ENCODE assay signal across 8 mouse cellular contexts in genomic region chr11:43433254-43434023, GRCm38 (mm10). TPM values are rescaled to one million over a fixed set of nuclear protein-coding genes. Genes with fewer than 3 reads are reported as not detected.
DNase-seq lines count a peak whose midpoint lies in the region; ATAC-seq and TF ChIP-seq lines count a peak whose summit lies in the region.

Gene Slu7, plus strand, starts transcription at chr11:43433744.

- 0 out of 2 replicates have a peak, but pooled peaks cover 2% of the 10 kb centered on the region for H3K36me3 ChIP-seq in ES-E14 (ENCODE audit: control insufficient read depth, insufficient read depth, low read length, poor library complexity, severe bottlenecking)
- H3K36me3 ChIP-seq in forebrain, embryonic 11.5 days (ENCODE audit: control insufficient read depth, insufficient read depth, low read length) = no peaks in the 10 kb centered on the region; the same call in 1 of the 2 replicates
- peaks cover 9% of the 10 kb centered on the region for H3K36me3 ChIP-seq in heart, embryonic 16.5 days (ENCODE audit: control insufficient read depth, insufficient read depth)
- peaks cover 10% of the 10 kb centered on the region for H3K36me3 ChIP-seq in neural tube, embryonic 15.5 days

- 9% methylated on average over 38 of the region's 38 CpGs for WGBS in forebrain, embryonic 11.5 days
- WGBS in heart, embryonic 16.5 days = 8% methylated on average over 38 of the region's 38 CpGs
- WGBS in neural tube, embryonic 15.5 days = 8% methylated on average over 38 of the region's 38 CpGs

- no peak within 1 kb of the TSS for H3K27ac ChIP-seq in ES-E14 (ENCODE audit: insufficient read depth, low read depth, low read length, poor library complexity, severe bottlenecking)
- no peak within 1 kb of the TSS for H3K27ac ChIP-seq in forebrain, embryonic 11.5 days (ENCODE audit: low read depth, low read length)
- H3K27ac ChIP-seq in heart, embryonic 16.5 days (ENCODE audit: low read length) = peak within 1 kb of the TSS; percentile 36
- peak within 1 kb of the TSS; percentile 63 for H3K27ac ChIP-seq in neural tube, embryonic 15.5 days (replicated peaks)

- H3K4me1 ChIP-seq in ES-E14 (ENCODE audit: control insufficient read depth in 2 of 2, insufficient read depth in 2 of 2, low read length in 2 of 2, poor library complexity in 1 of 2) = no peaks in the 10 kb centered on the region; a peak in 1 of 4 replicates
- peaks cover 4% of the 10 kb centered on the region; the same call in 1 of the 2 replicates for H3K4me1 ChIP-seq in forebrain, embryonic 11.5 days (replicated peaks; ENCODE audit: control insufficient read depth, insufficient read depth, low read length)
- peaks cover 8% of the 10 kb centered on the region for H3K4me1 ChIP-seq in heart, embryonic 16.5 days (ENCODE audit: control insufficient read depth, insufficient read depth, low read length)
- peaks cover 15% of the 10 kb centered on the region for H3K4me1 ChIP-seq in neural tube, embryonic 15.5 days

- ATAC-seq in forebrain, embryonic 11.5 days (replicated peaks; ENCODE audit: low FRiP score) = peak; percentile 90
- ATAC-seq in heart, embryonic 16.5 days (replicated peaks; ENCODE audit: extremely low read depth, insufficient read depth, low FRiP score) = peak; percentile 76
- peak; percentile 91 for ATAC-seq in neural tube, embryonic 15.5 days (ENCODE audit: low FRiP score)

- no peaks in the 10 kb centered on the region for H3K9me3 ChIP-seq in ES-E14 (ENCODE audit: control insufficient read depth, insufficient read depth, low read depth, low read length)
- no peaks in the 10 kb centered on the region for H3K9me3 ChIP-seq in forebrain, embryonic 11.5 days (ENCODE audit: control insufficient read depth, low read length)
- H3K9me3 ChIP-seq in heart, embryonic 16.5 days (replicated peaks; ENCODE audit: control insufficient read depth, low read length) = no peaks in the 10 kb centered on the region
- H3K9me3 ChIP-seq in neural tube, embryonic 15.5 days (replicated peaks) = no peaks in the 10 kb centered on the region

- H3K9ac ChIP-seq in ES-E14 (ENCODE audit: insufficient read depth, low read depth, low read length, poor library complexity, severe bottlenecking) = peak within 1 kb of the TSS; percentile 81
- H3K9ac ChIP-seq in forebrain, embryonic 11.5 days (ENCODE audit: low read length) = peak within 1 kb of the TSS; percentile 72
- peak within 1 kb of the TSS; percentile 84 for H3K9ac ChIP-seq in heart, embryonic 16.5 days (ENCODE audit: low read length)
- H3K9ac ChIP-seq in neural tube, embryonic 15.5 days (replicated peaks) = peak within 1 kb of the TSS; percentile 76

- H3K4me2 ChIP-seq in forebrain, embryonic 11.5 days (ENCODE audit: low read depth, low read length, severe bottlenecking) = peak within 1 kb of the TSS; percentile 65
- peak within 1 kb of the TSS; percentile 85 for H3K4me2 ChIP-seq in heart, embryonic 16.5 days (ENCODE audit: low read depth, low read length)
- H3K4me2 ChIP-seq in neural tube, embryonic 15.5 days = peak within 1 kb of the TSS; percentile 68

- H3K4me3 ChIP-seq in ES-E14 (ENCODE audit: insufficient read depth in 1 of 2, low read depth in 1 of 2, low read length in 2 of 2, poor library complexity in 1 of 2, severe bottlenecking in 1 of 2) = peak within 1 kb of the TSS; percentile 84 to 85
- peak within 1 kb of the TSS; percentile 87 for H3K4me3 ChIP-seq in forebrain, embryonic 11.5 days (ENCODE audit: low read depth, low read length)
- peak within 1 kb of the TSS; percentile 93 for H3K4me3 ChIP-seq in heart, embryonic 16.5 days (ENCODE audit: low read length)
- H3K4me3 ChIP-seq in neural tube, embryonic 15.5 days (replicated peaks) = peak within 1 kb of the TSS; percentile 96

- in situ Hi-C loops in ES-E14 (cut with MboI; ENCODE audit: low sequenced_read_pairs in 2 of 2, unreplicated experiment in 2 of 2) = no loop called here

- no peaks in the 10 kb centered on the region for H3K27me3 ChIP-seq in forebrain, embryonic 11.5 days (ENCODE audit: control insufficient read depth, insufficient read depth, low read length)
- no peaks in the 10 kb centered on the region for H3K27me3 ChIP-seq in heart, embryonic 16.5 days (ENCODE audit: control insufficient read depth, insufficient read depth, low read length)
- H3K27me3 ChIP-seq in neural tube, embryonic 15.5 days (replicated peaks) = no peaks in the 10 kb centered on the region

- peak; percentile 59 for DNase-seq in ES-E14 (ENCODE audit: low read depth, low spot score)
- DNase-seq in c-Kit-positive CD71-positive TER-119-negative erythroid progenitor cells, embryonic 14.5 days (ENCODE audit: low read depth) = peak; percentile 63
- DNase-seq in forebrain, embryonic 11.5 days (ENCODE audit: low spot score) = peak; percentile 84
- peak; percentile 79 to 85 for DNase-seq in kidney, postnatal 25 days
- DNase-seq in lung, adult 18-20 months = peak; percentile 73 to 76
- DNase-seq in testis, postnatal 10 days (ENCODE audit: low spot score) = peak; percentile 79

TF ChIP-seq in ES-E14, 5 proteins besides CTCF, POLR2A, EP300 and RAD21:
- no peak for TF ChIP-seq ZC3H11A (IDR thresholded peaks at IDR 0.05; ENCODE audit: borderline replicate concordance, low read depth, low read length)
- 0 out of 2 replicates have a peak, but pooled peaks have one; percentile 32 for TF ChIP-seq MAFK (IDR thresholded peaks at IDR 0.05; ENCODE audit: insufficient read depth, low read depth, low read length)
- TF ChIP-seq CHD2 (IDR thresholded peaks at IDR 0.05; ENCODE audit: low read depth, low read length) = no peak
- peak; percentile 69; the same call in 1 of the 2 replicates for TF ChIP-seq HCFC1 (IDR thresholded peaks at IDR 0.05; ENCODE audit: borderline replicate concordance, insufficient read depth, low read length)
- peak; percentile 99 for TF ChIP-seq ZNF384 (IDR thresholded peaks at IDR 0.05; ENCODE audit: low read depth, low read length)

RNA-seq across cellular contexts. Expression of gene Slu7, which starts in this region (rescaled TPM):
- 23.5 and 28.8 TPM in 2 replicates for total RNA-seq in ES-E14 (2012; rRNA removed)
- polyA plus RNA-seq in forebrain, embryonic 11.5 days (2014; fragmentation: Nextera tagmentation; extraction: Ambion mirVana) = 50.1 and 60.8 TPM in 2 replicates
- polyA plus RNA-seq in heart, embryonic 16.5 days (2015; fragmentation: Nextera tagmentation; extraction: Ambion mirVana) = 37.6 and 40.5 TPM in 2 replicates
- polyA plus RNA-seq in neural tube, embryonic 15.5 days (2015; fragmentation: Nextera tagmentation; extraction: Ambion mirVana) = 56.5 and 58.9 TPM in 2 replicates

Comparison
In these comparisons a context has a peak if more than half of its experiments do, and no peak if none do; other contexts are left out.
1. H3K27ac ChIP-seq: peak in heart, embryonic 16.5 days (single experiment) and neural tube, embryonic 15.5 days (single experiment); none in ES-E14 (single experiment) and forebrain, embryonic 11.5 days (single experiment).
2. Peak in every context shown above with its lines, with median percentiles within 50 percentile points of each other: DNase-seq, H3K4me3 ChIP-seq, H3K9ac ChIP-seq, ATAC-seq and H3K4me2 ChIP-seq.